ENCODE assay signal across 10 mouse cellular contexts in genomic region chr15:78683474-78683873, GRCm38 (mm10). TPM values are rescaled to one million over a fixed set of nuclear protein-coding genes. Genes with fewer than 3 reads are reported as not detected.
DNase-seq lines count a peak whose midpoint lies in the region; ATAC-seq lines count a peak whose summit lies in the region.
"Had no signal": no experiment of that assay in that cellular context is flagged by ENCODE, and none has a peak within 500 bp of the region (broad histone marks: within the 10 kb centered on the region; RNA-seq: fewer than 3 reads in every experiment).

No protein-coding gene starts in this region.

- H3K27me3 ChIP-seq in hindbrain, embryonic 11.5 days (ENCODE audit: control insufficient read depth, insufficient read depth, low read length): peaks cover 2% of the 10 kb centered on the region; the same call in 1 of the 2 replicates

- no peak overlapping the region for H3K4me2 ChIP-seq in hindbrain, embryonic 11.5 days (replicated peaks; ENCODE audit: low read depth, low read length)
- H3K4me2 ChIP-seq: lung, embryonic 14.5 days had no signal

- H3K4me1 ChIP-seq in hindbrain, embryonic 11.5 days (replicated peaks; ENCODE audit: control insufficient read depth, insufficient read depth, low read length): peaks cover 22% of the 10 kb centered on the region

- peak overlapping the region; percentile 77 for H3K27ac ChIP-seq in hindbrain, embryonic 11.5 days (ENCODE audit: low read depth, low read length)

- peak; percentile 51; the same call in 1 of the 2 replicates for ATAC-seq in hindbrain, embryonic 11.5 days (ENCODE audit: low FRiP score)

- H3K9me3 ChIP-seq in hindbrain, embryonic 11.5 days (ENCODE audit: control insufficient read depth, low read length): no peaks in the 10 kb centered on the region

- H3K36me3 ChIP-seq in hindbrain, embryonic 11.5 days (ENCODE audit: control insufficient read depth, insufficient read depth, low read length): no peaks in the 10 kb centered on the region

- H3K4me3 ChIP-seq in hindbrain, embryonic 11.5 days (ENCODE audit: low read depth, low read length): no peak overlapping the region

- H3K9ac ChIP-seq in hindbrain, embryonic 11.5 days (ENCODE audit: low read depth, low read length): no peak overlapping the region
- H3K9ac ChIP-seq: lung, embryonic 14.5 days had no signal

- peak; percentile 77 for DNase-seq in CD4-positive, CD25-positive, alpha-beta regulatory T cell, adult 2 months (ENCODE audit: low read depth, low spot score)
- DNase-seq in brain, adult 2 months (ENCODE audit: low read depth, low spot score): peak; percentile 47
- DNase-seq in hindbrain, embryonic 11.5 days (ENCODE audit: low spot score): peak; percentile 55
- peak; percentile 81 for DNase-seq in naive thymus-derived CD4-positive, alpha-beta T cell, adult 2 months (ENCODE audit: low read depth)
- DNase-seq in gastrocnemius, adult 8-10 months (ENCODE audit: low spot score in 2 of 2): no peak
- no peak for DNase-seq in gastrocnemius, adult 18-20 months (ENCODE audit: low spot score)
- no peak for DNase-seq in yolk sac, embryonic 10.5 days (ENCODE audit: low spot score)
- no peak for DNase-seq in Muller cell, postnatal 12 days (ENCODE audit: inconsistent ontology term)
- DNase-seq: heart, postnatal 36 days had no signal

- WGBS in hindbrain, embryonic 11.5 days: 18% methylated on average over 8 of the region's 8 CpGs

RNA-seq across cellular contexts. Expression of gene Elfn2, which starts 35.1 kb away (rescaled TPM):
- 0.60 and 0.85 TPM in 2 replicates for polyA plus RNA-seq in hindbrain, embryonic 11.5 days (2014; fragmentation: Nextera tagmentation; extraction: Ambion mirVana)
- total RNA-seq in gastrocnemius, adult 8-10 months (2022): under 1 TPM in 3 of 4 experiments, not detected in 1; 0.05 to 0.11 (median 0.07) TPM
- under 1 TPM; 0.02 to 0.05 TPM for total RNA-seq in gastrocnemius, adult 18-20 months (2021)

Comparison
In these comparisons a context has a peak if more than half of its experiments do, and no peak if none do; other contexts are left out.
1. DNase-seq: peak in CD4-positive, CD25-positive, alpha-beta regulatory T cell, adult 2 months (single experiment), brain, adult 2 months (single experiment), hindbrain, embryonic 11.5 days (single experiment) and naive thymus-derived CD4-positive, alpha-beta T cell, adult 2 months (single experiment); none in gastrocnemius, adult 8-10 months (0 of 2), gastrocnemius, adult 18-20 months (single experiment), yolk sac, embryonic 10.5 days (single experiment) and Muller cell, postnatal 12 days (single experiment).